In the genomic region with DNA sequence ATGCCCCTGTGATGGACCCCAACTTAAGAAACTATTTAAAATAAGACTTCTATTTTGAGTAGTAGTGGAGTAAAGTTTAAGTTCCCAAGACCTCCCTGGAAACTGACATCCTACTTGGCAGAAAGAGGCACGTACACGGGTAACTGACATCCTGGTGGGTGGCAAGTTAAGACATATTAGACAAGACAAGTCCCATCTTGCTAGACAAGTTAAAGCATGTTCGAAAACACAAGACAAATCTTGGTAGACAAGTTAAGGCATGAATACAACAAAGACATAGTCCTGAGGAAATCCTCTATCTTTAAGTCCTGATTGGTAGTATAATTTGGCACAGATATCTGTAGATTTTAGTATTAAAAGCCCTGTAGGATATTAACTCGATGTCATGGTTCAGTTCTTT, we compare ENCODE assay signal across 17 mouse cellular contexts.
"Had no signal": no experiment of that assay in that cellular context is flagged by ENCODE, and none has a peak within 500 bp of the region (broad histone marks: within the 10 kb centered on the region; RNA-seq: fewer than 3 reads in every experiment).

No protein-coding gene starts in this region.

- DNase-seq: retina, postnatal 1 day; right cerebral cortex, adult 18-20 months; right cerebral cortex, postnatal 14 days; right cerebral cortex, postnatal 25 days; right cerebral cortex, postnatal 4 days; spleen, adult 18-20 months; thymus, adult 18-20 months; thymus, adult 2 months; thymus, postnatal 14 days; thymus, postnatal 25 days; thymus, postnatal 36 days; thymus, postnatal 4 days had no signal

- H3K4me1 ChIP-seq: neural tube, embryonic 12.5 days; neural tube, embryonic 13.5 days; neural tube, embryonic 15.5 days; stomach, embryonic 15.5 days had no signal

- H3K9ac ChIP-seq: neural tube, embryonic 12.5 days; neural tube, embryonic 13.5 days; neural tube, embryonic 15.5 days; stomach, embryonic 15.5 days had no signal

- H3K27me3 ChIP-seq: neural tube, embryonic 12.5 days; neural tube, embryonic 13.5 days; neural tube, embryonic 15.5 days; stomach, embryonic 15.5 days had no signal

- H3K9me3 ChIP-seq: neural tube, embryonic 12.5 days; neural tube, embryonic 13.5 days; neural tube, embryonic 15.5 days; stomach, embryonic 15.5 days had no signal

- H3K4me2 ChIP-seq: neural tube, embryonic 12.5 days; neural tube, embryonic 13.5 days; neural tube, embryonic 15.5 days; stomach, embryonic 15.5 days had no signal

- H3K36me3 ChIP-seq: neural tube, embryonic 12.5 days; neural tube, embryonic 13.5 days; neural tube, embryonic 15.5 days; stomach, embryonic 15.5 days had no signal

- H3K4me3 ChIP-seq: neural tube, embryonic 12.5 days; neural tube, embryonic 13.5 days; neural tube, embryonic 15.5 days; stomach, embryonic 15.5 days had no signal

- H3K27ac ChIP-seq: neural tube, embryonic 12.5 days; neural tube, embryonic 13.5 days; neural tube, embryonic 15.5 days; stomach, embryonic 15.5 days; stomach, postnatal 0 days had no signal
